Mouse (Mus musculus): ENCODE results near the gene Pdlim7. TPM values are rescaled to one million over a fixed set of nuclear protein-coding genes. Genes with fewer than 3 reads are reported as not detected.

The Pdlim7 gene
- polyA plus RNA-seq, 1 experiment = 60.2 TPM

- Histone ChIP-seq H3K27ac (ENCODE audit: insufficient read depth, low read depth, low read length) (no peak overlapping the region), H3K4me1 (ENCODE audit: control insufficient read depth, insufficient read depth, insufficient read length, low read length) (peaks cover 7% of the 10 kb centered on the region), H3K4me3 (ENCODE audit: low read depth, low read length) (no peak overlapping the region), H3K27me3 (ENCODE audit: control insufficient read depth, insufficient read depth, low read length) (peaks cover 30% of the 10 kb centered on the region), H3K36me3 (ENCODE audit: control insufficient read depth, insufficient read depth, low read length) (no peaks in the 10 kb centered on the region)
- TF ChIP-seq POLR2A (IDR thresholded peaks at IDR 0.05; ENCODE audit: low read depth, low read length) (no peak), CTCF (IDR thresholded peaks at IDR 0.05; ENCODE audit: extremely low read depth, insufficient read length, insufficient replicate concordance, low read depth, low read length) (no peak)
- 56% methylated on average over 14 of the region's 14 CpGs for WGBS
These were observed 27.3 kb downstream of the Pdlim7 start for GRCm38 (mm10) chr13:55486029-55486794.

GRCm38 (mm10) chr13:55484520-55485088 is 28.9 kb downstream of the Pdlim7 start:
- Histone ChIP-seq H3K27ac (ENCODE audit: insufficient read depth, low read depth, low read length) (no peak overlapping the region), H3K36me3 (ENCODE audit: control insufficient read depth, insufficient read depth, low read length) (no peaks in the 10 kb centered on the region), H3K27me3 (ENCODE audit: control insufficient read depth, insufficient read depth, low read length) (peaks cover 30% of the 10 kb centered on the region), H3K4me3 (ENCODE audit: low read depth, low read length) (no peak overlapping the region), H3K4me1 (ENCODE audit: control insufficient read depth, insufficient read depth, insufficient read length, low read length) (peaks cover 7% of the 10 kb centered on the region)
- 44% methylated on average over 7 of the region's 7 CpGs for WGBS
- no peak for TF ChIP-seq CTCF (IDR thresholded peaks at IDR 0.05; ENCODE audit: extremely low read depth, insufficient read length, insufficient replicate concordance, low read depth, low read length)
- TF ChIP-seq POLR2A (IDR thresholded peaks at IDR 0.05; ENCODE audit: low read depth, low read length) = no peak

- no peak overlapping the region for H3K4me3 ChIP-seq (ENCODE audit: low read depth, low read length)
- WGBS = 56% methylated on average over 15 of the region's 15 CpGs
- H3K36me3 ChIP-seq (ENCODE audit: control insufficient read depth, insufficient read depth, low read length) = no peaks in the 10 kb centered on the region
- peaks cover 7% of the 10 kb centered on the region for H3K4me1 ChIP-seq (ENCODE audit: control insufficient read depth, insufficient read depth, insufficient read length, low read length)
- TF ChIP-seq CTCF (IDR thresholded peaks at IDR 0.05; ENCODE audit: extremely low read depth, insufficient read length, insufficient replicate concordance, low read depth, low read length) = no peak
- TF ChIP-seq POLR2A (IDR thresholded peaks at IDR 0.05; ENCODE audit: low read depth, low read length) = no peak
- H3K27me3 ChIP-seq (ENCODE audit: control insufficient read depth, insufficient read depth, low read length) = peaks cover 23% of the 10 kb centered on the region
- H3K27ac ChIP-seq (ENCODE audit: insufficient read depth, low read depth, low read length) = no peak overlapping the region; the same call in 1 of the 2 replicates
These were observed 29.9 kb downstream of the Pdlim7 start for GRCm38 (mm10) chr13:55483593-55483992.

- WGBS = 59% methylated on average over 9 of the region's 9 CpGs
- no peak for TF ChIP-seq CTCF (IDR thresholded peaks at IDR 0.05; ENCODE audit: extremely low read depth, insufficient read length, insufficient replicate concordance, low read depth, low read length)
- no peak for TF ChIP-seq POLR2A (IDR thresholded peaks at IDR 0.05; ENCODE audit: low read depth, low read length)
- peaks cover 18% of the 10 kb centered on the region for H3K27me3 ChIP-seq (ENCODE audit: control insufficient read depth, insufficient read depth, low read length)
- H3K4me1 ChIP-seq (ENCODE audit: control insufficient read depth, insufficient read depth, insufficient read length, low read length) = peaks cover 8% of the 10 kb centered on the region
- no peaks in the 10 kb centered on the region for H3K36me3 ChIP-seq (ENCODE audit: control insufficient read depth, insufficient read depth, low read length)
- H3K4me3 ChIP-seq (ENCODE audit: low read depth, low read length) = no peak overlapping the region
- peak overlapping the region; percentile 49 for H3K27ac ChIP-seq (ENCODE audit: insufficient read depth, low read depth, low read length)
These were observed 30.4 kb downstream of the Pdlim7 start for GRCm38 (mm10) chr13:55483071-55483470.

GRCm38 (mm10) chr13:55482542-55482941 is 30.9 kb downstream of the Pdlim7 start:
- Histone ChIP-seq H3K27ac (ENCODE audit: insufficient read depth, low read depth, low read length) (peak overlapping the region; percentile 49), H3K36me3 (ENCODE audit: control insufficient read depth, insufficient read depth, low read length) (no peaks in the 10 kb centered on the region), H3K27me3 (ENCODE audit: control insufficient read depth, insufficient read depth, low read length) (peaks cover 12% of the 10 kb centered on the region), H3K4me1 (ENCODE audit: control insufficient read depth, insufficient read depth, insufficient read length, low read length) (peaks cover 8% of the 10 kb centered on the region), H3K4me3 (ENCODE audit: low read depth, low read length) (no peak overlapping the region)
- TF ChIP-seq CTCF (IDR thresholded peaks at IDR 0.05; ENCODE audit: extremely low read depth, insufficient read length, insufficient replicate concordance, low read depth, low read length) (no peak), POLR2A (IDR thresholded peaks at IDR 0.05; ENCODE audit: low read depth, low read length) (no peak)
- 74% methylated on average over 7 of the region's 7 CpGs for WGBS

GRCm38 (mm10) chr13:55479929-55480328 is 33.5 kb downstream of the Pdlim7 start:
- H3K36me3 ChIP-seq (ENCODE audit: control insufficient read depth, insufficient read depth, low read length) = no peaks in the 10 kb centered on the region
- no peak overlapping the region for H3K27ac ChIP-seq (ENCODE audit: insufficient read depth, low read depth, low read length)
- H3K27me3 ChIP-seq (ENCODE audit: control insufficient read depth, insufficient read depth, low read length) = no peaks in the 10 kb centered on the region
- peaks cover 4% of the 10 kb centered on the region for H3K4me1 ChIP-seq (ENCODE audit: control insufficient read depth, insufficient read depth, insufficient read length, low read length)
- H3K4me3 ChIP-seq (ENCODE audit: low read depth, low read length) = no peak overlapping the region
- TF ChIP-seq POLR2A (IDR thresholded peaks at IDR 0.05; ENCODE audit: low read depth, low read length) = no peak
- TF ChIP-seq CTCF (IDR thresholded peaks at IDR 0.05; ENCODE audit: extremely low read depth, insufficient read length, insufficient replicate concordance, low read depth, low read length) = no peak

GRCm38 (mm10) chr13:55479008-55479407 is 34.5 kb downstream of the Pdlim7 start:
- H3K4me3 ChIP-seq (ENCODE audit: low read depth, low read length) = no peak overlapping the region
- no peak overlapping the region for H3K27ac ChIP-seq (ENCODE audit: insufficient read depth, low read depth, low read length)
- H3K36me3 ChIP-seq (ENCODE audit: control insufficient read depth, insufficient read depth, low read length) = no peaks in the 10 kb centered on the region
- no peak for TF ChIP-seq CTCF (IDR thresholded peaks at IDR 0.05; ENCODE audit: extremely low read depth, insufficient read length, insufficient replicate concordance, low read depth, low read length)
- TF ChIP-seq POLR2A (IDR thresholded peaks at IDR 0.05; ENCODE audit: low read depth, low read length) = no peak
- no peaks in the 10 kb centered on the region for H3K27me3 ChIP-seq (ENCODE audit: control insufficient read depth, insufficient read depth, low read length)
- 60% methylated on average over 7 of the region's 7 CpGs for WGBS
- H3K4me1 ChIP-seq (ENCODE audit: control insufficient read depth, insufficient read depth, insufficient read length, low read length) = peaks cover 5% of the 10 kb centered on the region
